Mouse (Mus musculus): ENCODE measurements around the gene Gstm4.

GRCm38 (mm10) chr3:108025318-108025717 lies 19.4 kb downstream of the Gstm4 start:
- no peak for TF ChIP-seq POLR2A (IDR thresholded peaks at IDR 0.05; ENCODE audit: insufficient read depth, low read length)
- no peak for TF ChIP-seq CTCF (IDR thresholded peaks at IDR 0.05; ENCODE audit: low read depth, low read length)
- no peak for TF ChIP-seq EP300 (IDR thresholded peaks at IDR 0.05; ENCODE audit: insufficient read depth, low read depth, low read length)
